Mouse (Mus musculus) adipocyte (in vitro differentiated cells): Measurements from ENCODE around the gene Btbd35f13.
"Not testable (repeated sequence)": the region's sequence is repeated elsewhere in the genome, so short reads cannot be mapped to it uniquely, and the experiment has no call there.

Experiments used
- DNase-seq: peaks from one replicate; pipeline ENCODE4 v3.0.0-alpha.2; 2016; ENCODE audit warnings: low spot score

The Btbd35f13 gene

GRCm38 (mm10) chrX:33656872-33657271, at the start of gene Btbd35f13:
TSS of gene Btbd35f13 (plus strand) at chrX:33657172.
- DNase-seq = not testable (repeated sequence)

DNA sequence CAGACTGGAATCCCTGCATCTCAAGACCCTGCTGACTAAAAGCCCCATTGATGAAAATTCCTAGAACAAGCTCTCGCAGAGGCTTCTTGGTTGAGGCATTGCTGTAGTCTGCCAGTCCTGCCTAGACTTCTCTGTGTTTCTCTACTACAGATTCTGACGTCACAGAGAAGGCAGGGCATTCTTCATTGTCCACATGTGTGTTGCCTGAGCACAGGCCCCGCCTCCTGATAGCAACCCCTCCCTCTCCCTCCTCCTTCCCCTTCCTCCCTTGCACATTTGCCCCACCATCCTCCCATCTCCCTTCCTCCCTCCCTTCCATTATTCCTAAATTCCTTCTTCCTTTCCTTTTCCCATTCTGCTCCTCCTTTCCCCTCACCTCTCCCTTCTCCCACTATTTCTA, 45.3 kb downstream of the Btbd35f13 start, which contains the start of gene Btbd35f14:
Btbd35f14 (minus strand) TSS at position 101 of the 400 bp plus-strand sequence.
- not testable (repeated sequence) for DNase-seq
